Mouse (Mus musculus): ENCODE measurements around the gene Olfr1157. TPM values are rescaled to one million over a fixed set of nuclear protein-coding genes. Genes with fewer than 3 reads are reported as not detected.

Olfr1157 gene
- not detected in 2 replicates for polyA plus RNA-seq (2015; fragmentation: Nextera tagmentation; extraction: Ambion mirVana)

- no peak for DNase-seq (ENCODE audit: low spot score)
Observed at GRCm38 (mm10) chr2:87968199-87968598, at the start of gene Olfr1157. Gene Olfr1157 (minus strand): TSS chr2:87968299.

- no peak for DNase-seq (ENCODE audit: low spot score)
Observed at GRCm38 (mm10) chr2:88007515-88008318, 39.6 kb upstream of the Olfr1157 start, which contains the start of gene Olfr1160. Gene Olfr1160 (minus strand): TSS chr2:88008268.

GRCm38 (mm10) chr2:87989813-87990212, 21.7 kb upstream of the Olfr1157 start, which contains the start of gene Olfr1158:
Gene Olfr1158 (plus strand): TSS chr2:87990113.
- no peak for DNase-seq (ENCODE audit: low spot score)

GRCm38 (mm10) chr2:87974563-87974962, 6.5 kb upstream of the Olfr1157 start, which contains the start of gene Olfr74:
Gene Olfr74 (minus strand): TSS chr2:87974663.
- DNase-seq (ENCODE audit: low spot score): no peak

- DNase-seq (ENCODE audit: low spot score): no peak
Observed at GRCm38 (mm10) chr2:87953000-87953399, 15.1 kb downstream of the Olfr1157 start, which contains the start of gene Olfr1156. Gene Olfr1156 (minus strand): TSS chr2:87953100.

GRCm38 (mm10) chr2:87945037-87945436, 23.1 kb downstream of the Olfr1157 start, which contains the start of gene Olfr1155:
Gene Olfr1155 (minus strand): TSS chr2:87945137.
- no peak for DNase-seq (ENCODE audit: low spot score)

Other genes starting within 250 kb of the Olfr1157 start
- gene Olfr1138, start 228.3 kb downstream of the Olfr1157 start, polyA plus RNA-seq (2015; fragmentation: Nextera tagmentation; extraction: Ambion mirVana): not detected in 2 replicates
- not detected in 2 replicates for gene Olfr1140, start 224.5 kb downstream of the Olfr1157 start, polyA plus RNA-seq (2015; fragmentation: Nextera tagmentation; extraction: Ambion mirVana)
- gene Olfr1141, start 214.3 kb downstream of the Olfr1157 start, polyA plus RNA-seq (2015; fragmentation: Nextera tagmentation; extraction: Ambion mirVana): not detected in 2 replicates
- not detected in 2 replicates for gene Olfr152, start 188.8 kb downstream of the Olfr1157 start, polyA plus RNA-seq (2015; fragmentation: Nextera tagmentation; extraction: Ambion mirVana)
- gene Olfr1143, start 167.7 kb downstream of the Olfr1157 start, polyA plus RNA-seq (2015; fragmentation: Nextera tagmentation; extraction: Ambion mirVana): not detected in 2 replicates
- gene Olfr1145, start 158.5 kb downstream of the Olfr1157 start, polyA plus RNA-seq (2015; fragmentation: Nextera tagmentation; extraction: Ambion mirVana): not detected in 2 replicates
- gene Olfr1148, start 137.8 kb downstream of the Olfr1157 start, polyA plus RNA-seq (2015; fragmentation: Nextera tagmentation; extraction: Ambion mirVana): not detected in 2 replicates
- gene Olfr1150-ps1, start 124.3 kb downstream of the Olfr1157 start, polyA plus RNA-seq (2015; fragmentation: Nextera tagmentation; extraction: Ambion mirVana): not detected in 2 replicates
- gene Olfr1151, start 112.4 kb downstream of the Olfr1157 start, polyA plus RNA-seq (2015; fragmentation: Nextera tagmentation; extraction: Ambion mirVana): not detected in 2 replicates
- not detected in 2 replicates for gene Olfr1152, start 101.8 kb downstream of the Olfr1157 start, polyA plus RNA-seq (2015; fragmentation: Nextera tagmentation; extraction: Ambion mirVana)
- gene Olfr1153, start 73.3 kb downstream of the Olfr1157 start, polyA plus RNA-seq (2015; fragmentation: Nextera tagmentation; extraction: Ambion mirVana): not detected in 2 replicates
- not detected in 2 replicates for gene Olfr1154, start 63.1 kb downstream of the Olfr1157 start, polyA plus RNA-seq (2015; fragmentation: Nextera tagmentation; extraction: Ambion mirVana)
- not detected in 2 replicates for gene Olfr1155, start 23.2 kb downstream of the Olfr1157 start, polyA plus RNA-seq (2015; fragmentation: Nextera tagmentation; extraction: Ambion mirVana)
- gene Olfr1156, start 15.2 kb downstream of the Olfr1157 start, polyA plus RNA-seq (2015; fragmentation: Nextera tagmentation; extraction: Ambion mirVana): not detected in 2 replicates
- gene Olfr74, start 6.4 kb upstream of the Olfr1157 start, polyA plus RNA-seq (2015; fragmentation: Nextera tagmentation; extraction: Ambion mirVana): not detected in 2 replicates
- gene Olfr1158, start 21.8 kb upstream of the Olfr1157 start, polyA plus RNA-seq (2015; fragmentation: Nextera tagmentation; extraction: Ambion mirVana): not detected in 2 replicates
- gene Olfr1160, start 40.0 kb upstream of the Olfr1157 start, polyA plus RNA-seq (2015; fragmentation: Nextera tagmentation; extraction: Ambion mirVana): not detected in 2 replicates
- not detected in 2 replicates for gene Olfr1161, start 54.5 kb upstream of the Olfr1157 start, polyA plus RNA-seq (2015; fragmentation: Nextera tagmentation; extraction: Ambion mirVana)
- gene Olfr73, start 69.4 kb upstream of the Olfr1157 start, polyA plus RNA-seq (2015; fragmentation: Nextera tagmentation; extraction: Ambion mirVana): not detected in 2 replicates
- gene Olfr1162, start 82.8 kb upstream of the Olfr1157 start, polyA plus RNA-seq (2015; fragmentation: Nextera tagmentation; extraction: Ambion mirVana): not detected in 2 replicates
- not detected in 2 replicates for gene Olfr1163, start 103.5 kb upstream of the Olfr1157 start, polyA plus RNA-seq (2015; fragmentation: Nextera tagmentation; extraction: Ambion mirVana)
- gene Olfr1164, start 125.7 kb upstream of the Olfr1157 start, polyA plus RNA-seq (2015; fragmentation: Nextera tagmentation; extraction: Ambion mirVana): not detected in 2 replicates
- gene Olfr1166, start 160.0 kb upstream of the Olfr1157 start, polyA plus RNA-seq (2015; fragmentation: Nextera tagmentation; extraction: Ambion mirVana): not detected in 2 replicates
- 0.12 TPM in 1 of 2 replicates, not detected in the other for gene Olfr1167, start 186.9 kb upstream of the Olfr1157 start, polyA plus RNA-seq (2015; fragmentation: Nextera tagmentation; extraction: Ambion mirVana)
- not detected in 2 replicates for gene Olfr1168, start 213.6 kb upstream of the Olfr1157 start, polyA plus RNA-seq (2015; fragmentation: Nextera tagmentation; extraction: Ambion mirVana)

All from thymus, postnatal 0 days (tissue).